Mouse (Mus musculus): ENCODE data around the gene Arpc3. TPM values are rescaled to one million over a fixed set of nuclear protein-coding genes. Genes with fewer than 3 reads are reported as not detected.
"Not testable (repeated sequence)": the region's sequence is repeated elsewhere in the genome, so short reads cannot be mapped to it uniquely, and the experiment has no call there.

The Arpc3 gene
- total RNA-seq, 1 experiment from 2014 or later, result 766 TPM

GRCm38 (mm10) chr5:122393887-122394286, 2.2 kb downstream of the Arpc3 start:
- ATAC-seq (ENCODE audit: extremely low read depth, insufficient number of reproducible peaks, low FRiP score, poor library complexity, severe bottlenecking), result peak; percentile 62; the same call in 1 of the 2 replicates

DNA sequence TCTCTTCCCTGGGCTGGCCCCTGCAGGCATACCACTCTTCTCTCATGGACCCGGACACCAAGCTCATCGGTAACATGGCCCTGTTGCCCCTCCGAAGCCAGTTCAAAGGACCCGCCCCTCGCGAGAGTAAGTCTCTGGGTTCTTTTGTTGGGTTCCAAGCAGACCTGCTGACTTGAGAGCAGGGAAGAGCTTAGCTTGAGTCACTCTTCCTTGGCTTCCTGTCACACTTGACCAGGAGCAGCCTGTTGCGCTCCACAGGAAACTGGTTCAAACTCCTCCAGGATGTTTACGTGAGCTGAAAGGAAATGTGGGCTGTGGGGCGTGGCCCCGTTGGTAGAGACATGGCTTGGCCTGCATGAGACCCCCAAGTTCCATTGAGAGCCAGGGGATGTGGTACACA, 5.1 kb downstream of the Arpc3 start:
- no peak for ATAC-seq (ENCODE audit: extremely low read depth, insufficient number of reproducible peaks, low FRiP score, poor library complexity, severe bottlenecking)

DNA sequence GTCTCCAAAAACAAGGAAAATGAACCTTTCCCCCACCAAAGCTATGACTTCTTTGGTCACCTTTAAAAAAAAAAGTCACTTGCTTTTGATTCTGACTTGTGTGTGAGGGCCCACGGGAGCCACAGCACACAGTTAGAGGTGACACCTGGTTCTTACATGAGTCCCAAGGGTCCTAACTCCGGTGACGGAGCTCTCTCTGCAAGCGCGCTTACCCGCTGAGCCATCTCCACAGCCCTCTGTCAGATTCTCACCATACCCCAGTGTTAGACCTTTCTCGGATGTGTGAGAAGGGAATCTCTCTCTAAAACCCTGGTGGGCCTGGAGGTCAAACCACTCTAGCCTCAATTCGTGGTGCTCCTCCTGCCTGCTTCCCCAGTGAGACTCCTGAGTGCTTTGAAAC, 5.8 kb downstream of the Arpc3 start:
- ATAC-seq (ENCODE audit: extremely low read depth, insufficient number of reproducible peaks, low FRiP score, poor library complexity, severe bottlenecking), result peak; percentile 28; the same call in 1 of the 2 replicates

- no peak for ATAC-seq (ENCODE audit: extremely low read depth, insufficient number of reproducible peaks, low FRiP score, poor library complexity, severe bottlenecking)
Observed at GRCm38 (mm10) chr5:122399871-122400270, 8.2 kb downstream of the Arpc3 start.

- ATAC-seq (ENCODE audit: extremely low read depth, insufficient number of reproducible peaks, low FRiP score, poor library complexity, severe bottlenecking), result no peak
Observed at GRCm38 (mm10) chr5:122400628-122401302, 9.1 kb downstream of the Arpc3 start.

DNA sequence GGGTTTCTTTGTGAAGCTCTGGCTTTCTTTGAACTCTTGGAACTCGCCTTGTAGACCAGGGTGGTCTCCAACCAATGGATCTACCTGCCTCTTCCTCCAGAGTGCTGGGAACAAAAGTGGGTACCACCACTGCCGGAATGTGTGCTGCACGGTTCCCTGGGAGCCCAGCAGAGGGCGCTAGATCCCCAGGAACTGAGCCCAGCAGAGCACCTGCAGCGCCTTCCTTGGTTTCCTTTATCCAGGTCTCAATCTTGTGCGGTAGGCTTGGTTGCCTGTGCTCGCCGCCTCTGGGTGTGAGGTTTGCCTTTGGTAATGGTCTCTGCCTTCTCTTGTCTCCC, 9.6 kb downstream of the Arpc3 start:
- ATAC-seq (ENCODE audit: extremely low read depth, insufficient number of reproducible peaks, low FRiP score, poor library complexity, severe bottlenecking), result peak; percentile 37; the same call in 1 of the 2 replicates

DNA sequence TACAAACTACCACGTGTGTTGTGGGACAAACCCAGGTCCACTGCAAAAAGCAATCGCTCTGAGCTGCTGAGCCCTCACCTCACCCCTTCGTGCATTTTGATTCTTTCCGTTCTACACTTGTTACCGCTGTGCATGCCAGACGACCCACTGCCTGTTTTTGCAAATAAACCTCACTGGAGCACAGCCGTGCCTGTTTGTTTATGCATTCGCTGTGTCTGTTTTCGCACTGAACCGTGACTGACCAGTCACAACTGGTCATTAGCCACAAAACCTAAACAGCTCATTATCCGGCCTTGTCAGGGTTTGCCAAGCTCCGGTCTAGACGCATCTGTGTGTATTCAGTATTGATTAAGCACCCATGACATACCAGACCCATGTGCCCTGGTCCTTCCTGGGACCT, 10.5 kb downstream of the Arpc3 start:
- ATAC-seq (ENCODE audit: extremely low read depth, insufficient number of reproducible peaks, low FRiP score, poor library complexity, severe bottlenecking), result no peak

DNA sequence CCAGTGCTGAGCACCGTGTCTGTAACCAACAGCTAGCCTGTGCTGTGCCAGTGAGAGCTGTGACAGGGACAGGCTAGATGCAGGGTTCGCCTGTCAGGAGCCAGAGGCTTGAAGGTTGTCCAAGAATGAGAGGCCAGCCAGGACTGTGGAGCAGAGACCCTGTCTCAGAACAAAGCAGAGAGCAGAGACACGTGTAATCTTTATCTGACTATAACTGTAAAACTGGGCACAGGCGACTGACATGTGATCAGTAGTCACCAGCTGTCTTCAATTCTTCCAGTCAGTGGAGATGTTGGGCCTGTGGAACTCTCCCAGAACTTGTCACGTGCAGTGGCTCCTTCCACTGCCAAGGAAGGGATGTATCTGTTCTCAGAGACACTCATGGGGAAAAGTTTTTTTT, 11.1 kb downstream of the Arpc3 start:
- no peak for ATAC-seq (ENCODE audit: extremely low read depth, insufficient number of reproducible peaks, low FRiP score, poor library complexity, severe bottlenecking)

DNA sequence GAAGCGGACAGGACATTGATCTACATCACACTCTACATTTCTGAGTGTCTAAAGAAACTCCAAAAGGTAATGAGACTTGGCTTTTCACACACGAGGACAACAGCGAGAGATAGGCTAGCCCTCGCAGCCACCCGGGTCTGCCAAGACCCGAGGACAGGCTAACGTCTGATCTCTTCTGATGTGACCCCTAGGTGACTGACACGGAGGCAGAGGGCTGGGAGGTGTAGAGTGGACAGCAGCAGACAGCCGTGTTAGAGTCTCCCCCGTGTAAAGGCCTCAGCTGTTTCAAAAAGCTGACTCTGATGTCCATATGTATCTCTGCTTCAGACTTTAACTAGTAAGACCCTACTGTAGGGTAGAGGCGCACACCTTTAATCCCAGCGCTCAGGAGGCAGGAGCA, 11.7 kb downstream of the Arpc3 start:
- no peak for ATAC-seq (ENCODE audit: extremely low read depth, insufficient number of reproducible peaks, low FRiP score, poor library complexity, severe bottlenecking)

- no peak for ATAC-seq (ENCODE audit: extremely low read depth, insufficient number of reproducible peaks, low FRiP score, poor library complexity, severe bottlenecking)
Observed at GRCm38 (mm10) chr5:122405537-122405936, 13.9 kb downstream of the Arpc3 start.

- ATAC-seq (ENCODE audit: extremely low read depth, insufficient number of reproducible peaks, low FRiP score, poor library complexity, severe bottlenecking), result no peak
Observed at GRCm38 (mm10) chr5:122409692-122410645, 18.3 kb downstream of the Arpc3 start.

GRCm38 (mm10) chr5:122411892-122412291, 20.2 kb downstream of the Arpc3 start:
- no peak for ATAC-seq (ENCODE audit: extremely low read depth, insufficient number of reproducible peaks, low FRiP score, poor library complexity, severe bottlenecking)

GRCm38 (mm10) chr5:122412826-122413225, 21.1 kb downstream of the Arpc3 start:
- no peak for ATAC-seq (ENCODE audit: extremely low read depth, insufficient number of reproducible peaks, low FRiP score, poor library complexity, severe bottlenecking)

GRCm38 (mm10) chr5:122414351-122414750, 22.7 kb downstream of the Arpc3 start:
- no peak for ATAC-seq (ENCODE audit: extremely low read depth, insufficient number of reproducible peaks, low FRiP score, poor library complexity, severe bottlenecking)

DNA sequence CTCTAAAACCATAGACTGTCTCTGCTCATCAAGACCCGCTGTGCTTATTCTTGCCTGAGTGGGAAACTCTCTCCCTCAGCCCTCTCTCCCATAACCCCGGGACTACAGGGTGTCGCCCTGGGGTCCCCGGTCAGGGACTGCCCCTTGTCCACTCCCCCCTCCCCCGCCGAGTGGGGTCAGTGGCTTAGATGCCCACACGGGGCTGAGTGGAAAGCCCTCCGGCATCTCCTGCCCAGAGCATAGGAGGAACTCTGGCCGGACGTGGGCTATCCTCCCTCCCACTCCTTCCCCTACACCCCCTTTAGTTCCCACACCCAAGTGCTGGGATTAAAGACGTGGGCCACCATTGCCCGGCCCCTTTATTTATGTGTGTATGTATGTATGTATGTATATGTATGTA, 23.8 kb downstream of the Arpc3 start:
- no peak for ATAC-seq (ENCODE audit: extremely low read depth, insufficient number of reproducible peaks, low FRiP score, poor library complexity, severe bottlenecking)

DNA sequence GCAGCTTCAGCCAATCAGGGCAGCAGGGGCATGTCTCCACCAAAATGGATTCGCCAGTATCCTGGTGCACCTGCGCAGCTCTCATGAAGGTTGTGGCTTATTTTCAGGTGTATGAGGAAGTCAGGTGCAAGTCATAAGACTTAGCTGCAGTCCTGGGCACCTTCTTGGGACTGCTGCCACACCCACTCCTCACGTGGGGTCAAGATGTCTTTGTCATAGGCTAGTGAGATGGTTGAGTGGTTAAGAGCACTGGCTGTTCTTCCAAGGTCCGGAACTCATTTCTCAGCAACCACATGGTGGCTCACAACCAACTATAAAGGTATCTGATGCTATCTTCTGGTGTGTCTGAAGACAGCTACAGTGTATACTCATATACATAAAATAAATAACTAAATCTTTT, 29.0 kb downstream of the Arpc3 start:
- ATAC-seq (ENCODE audit: extremely low read depth, insufficient number of reproducible peaks, low FRiP score, poor library complexity, severe bottlenecking), result not testable (repeated sequence)

- no peak for ATAC-seq (ENCODE audit: extremely low read depth, insufficient number of reproducible peaks, low FRiP score, poor library complexity, severe bottlenecking)
Observed at GRCm38 (mm10) chr5:122421271-122422068, 29.8 kb downstream of the Arpc3 start, which contains the start of gene Anapc7. TSS of gene Anapc7 (plus strand) at chr5:122421693.

DNA sequence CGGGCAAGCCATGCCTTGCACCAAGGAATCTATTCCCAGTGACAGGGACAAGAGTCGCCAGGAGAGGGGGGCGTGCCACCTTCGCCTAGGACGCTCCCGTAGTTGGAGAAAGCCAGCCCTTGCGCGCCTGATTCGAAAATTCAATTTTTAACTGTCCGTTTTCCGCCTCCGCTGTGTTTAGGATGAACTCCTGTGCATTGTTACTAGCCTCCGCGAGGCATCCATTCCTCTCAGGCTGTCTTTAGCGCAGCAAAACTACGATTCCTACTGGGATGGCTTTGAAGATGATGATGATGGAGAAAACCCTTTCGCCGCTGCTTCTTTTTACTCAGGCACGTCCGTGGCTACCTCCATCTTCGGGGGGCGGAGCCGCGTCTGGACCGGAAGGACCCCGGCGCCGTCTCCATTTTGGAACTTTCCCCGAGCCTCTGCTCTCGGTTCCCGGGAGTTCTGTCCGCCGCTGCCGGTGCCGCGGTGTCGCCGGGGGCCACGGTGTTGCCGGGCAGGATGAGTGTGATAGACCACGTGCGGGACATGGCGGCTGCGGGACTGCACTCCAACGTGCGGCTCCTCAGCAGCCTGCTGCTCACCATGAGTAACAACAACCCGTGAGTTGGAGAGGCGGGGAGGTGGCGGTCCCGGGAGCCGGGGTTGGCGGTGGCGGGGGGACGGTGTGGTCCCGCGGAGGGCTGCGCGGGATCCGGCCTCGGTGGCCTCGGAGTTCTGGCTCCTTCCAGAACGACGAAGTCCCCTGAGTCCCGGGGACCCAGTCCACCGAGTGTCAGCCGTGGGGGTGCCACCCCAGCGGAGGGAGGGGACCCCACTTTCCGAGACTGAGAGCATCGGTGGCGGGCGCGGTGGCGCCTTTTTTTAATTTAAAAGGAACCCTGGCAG, 30.6 kb downstream of the Arpc3 start:
- peak; percentile 91 for ATAC-seq (ENCODE audit: extremely low read depth, insufficient number of reproducible peaks, low FRiP score, poor library complexity, severe bottlenecking)
